Mouse (Mus musculus): ENCODE data around the gene Foxf1.

The Foxf1 gene

DNA sequence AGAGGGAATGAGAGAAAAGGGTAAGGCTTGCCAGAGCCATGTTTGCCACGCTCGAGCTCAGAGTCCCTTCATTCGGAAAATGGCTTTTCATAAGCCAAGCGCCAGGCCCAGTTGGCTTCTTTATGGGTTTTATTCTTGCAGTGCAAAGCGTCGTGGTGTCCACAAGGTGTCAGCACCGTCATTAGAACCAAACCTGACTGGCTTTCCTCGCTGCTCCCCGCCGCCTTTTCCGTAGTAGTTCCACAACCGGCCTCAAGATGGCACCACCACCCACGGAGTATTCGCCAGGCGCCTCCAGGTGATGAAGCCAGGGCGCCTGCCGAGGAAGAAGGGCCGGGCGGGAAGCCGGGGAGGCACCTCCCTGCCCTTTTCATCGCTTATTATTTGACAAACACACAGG is 29.1 kb downstream of the Foxf1 start:
- peak; percentile 88 to 89 for DNase-seq (ENCODE audit: low spot score in 2 of 2)

GRCm38 (mm10) chr8:121115136-121115535 is 30.9 kb downstream of the Foxf1 start:
- no peak for DNase-seq (ENCODE audit: low spot score in 2 of 2)

DNA sequence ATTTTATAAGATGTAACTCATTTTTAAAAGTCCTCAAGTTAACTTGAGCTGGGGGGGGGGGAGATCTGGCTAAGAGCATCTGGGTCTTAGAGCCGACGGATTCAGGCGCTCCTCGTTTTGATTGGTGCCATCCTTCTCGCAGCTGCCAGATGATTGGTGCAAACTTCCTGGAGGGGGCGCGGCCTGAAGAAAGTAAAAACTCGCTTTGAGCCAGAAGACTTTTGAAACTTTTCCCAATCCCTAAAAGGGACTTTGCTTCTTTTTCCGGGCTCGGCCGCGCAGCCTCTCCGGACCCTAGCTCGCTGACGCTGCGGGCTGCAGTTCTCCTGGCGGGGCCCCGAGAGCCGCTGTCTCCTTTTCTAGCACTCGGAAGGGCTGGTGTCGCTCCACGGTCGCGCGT is 31.8 kb downstream of the Foxf1 start, which contains the start of gene Foxc2:
TSS of gene Foxc2 (plus strand) at position 224 of the 400 bp plus-strand sequence.
- DNase-seq (ENCODE audit: low spot score in 2 of 2) = peak in 1 of 2 experiments; percentile 40

DNA sequence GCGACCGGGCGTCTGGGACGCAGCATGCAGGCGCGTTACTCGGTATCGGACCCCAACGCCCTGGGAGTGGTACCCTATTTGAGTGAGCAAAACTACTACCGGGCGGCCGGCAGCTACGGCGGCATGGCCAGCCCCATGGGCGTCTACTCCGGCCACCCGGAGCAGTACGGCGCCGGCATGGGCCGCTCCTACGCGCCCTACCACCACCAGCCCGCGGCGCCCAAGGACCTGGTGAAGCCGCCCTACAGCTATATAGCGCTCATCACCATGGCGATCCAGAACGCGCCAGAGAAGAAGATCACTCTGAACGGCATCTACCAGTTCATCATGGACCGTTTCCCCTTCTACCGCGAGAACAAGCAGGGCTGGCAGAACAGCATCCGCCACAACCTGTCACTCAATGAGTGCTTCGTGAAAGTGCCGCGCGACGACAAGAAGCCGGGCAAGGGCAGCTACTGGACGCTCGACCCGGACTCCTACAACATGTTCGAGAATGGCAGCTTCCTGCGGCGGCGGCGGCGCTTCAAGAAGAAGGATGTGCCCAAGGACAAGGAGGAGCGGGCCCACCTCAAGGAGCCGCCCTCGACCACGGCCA is 32.5 kb downstream of the Foxf1 start:
- DNase-seq (ENCODE audit: low spot score in 2 of 2) = no peak

DNA sequence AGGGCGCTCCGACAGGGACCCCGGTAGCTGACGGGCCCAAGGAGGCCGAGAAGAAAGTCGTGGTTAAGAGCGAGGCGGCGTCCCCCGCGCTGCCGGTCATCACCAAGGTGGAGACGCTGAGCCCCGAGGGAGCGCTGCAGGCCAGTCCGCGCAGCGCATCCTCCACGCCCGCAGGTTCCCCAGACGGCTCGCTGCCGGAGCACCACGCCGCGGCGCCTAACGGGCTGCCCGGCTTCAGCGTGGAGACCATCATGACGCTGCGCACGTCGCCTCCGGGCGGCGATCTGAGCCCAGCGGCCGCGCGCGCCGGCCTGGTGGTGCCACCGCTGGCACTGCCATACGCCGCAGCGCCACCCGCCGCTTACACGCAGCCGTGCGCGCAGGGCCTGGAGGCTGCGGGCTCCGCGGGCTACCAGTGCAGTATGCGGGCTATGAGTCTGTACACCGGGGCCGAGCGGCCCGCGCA is 33.0 kb downstream of the Foxf1 start:
- no peak for DNase-seq (ENCODE audit: low spot score in 2 of 2)

DNA sequence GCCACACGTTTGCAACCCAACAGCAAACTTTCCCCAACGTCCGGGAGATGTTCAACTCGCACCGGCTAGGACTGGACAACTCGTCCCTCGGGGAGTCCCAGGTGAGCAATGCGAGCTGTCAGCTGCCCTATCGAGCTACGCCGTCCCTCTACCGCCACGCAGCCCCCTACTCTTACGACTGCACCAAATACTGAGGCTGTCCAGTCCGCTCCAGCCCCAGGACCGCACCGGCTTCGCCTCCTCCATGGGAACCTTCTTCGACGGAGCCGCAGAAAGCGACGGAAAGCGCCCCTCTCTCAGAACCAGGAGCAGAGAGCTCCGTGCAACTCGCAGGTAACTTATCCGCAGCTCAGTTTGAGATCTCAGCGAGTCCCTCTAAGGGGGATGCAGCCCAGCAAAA is 33.7 kb downstream of the Foxf1 start:
- DNase-seq (ENCODE audit: low spot score in 2 of 2) = no peak

DNA sequence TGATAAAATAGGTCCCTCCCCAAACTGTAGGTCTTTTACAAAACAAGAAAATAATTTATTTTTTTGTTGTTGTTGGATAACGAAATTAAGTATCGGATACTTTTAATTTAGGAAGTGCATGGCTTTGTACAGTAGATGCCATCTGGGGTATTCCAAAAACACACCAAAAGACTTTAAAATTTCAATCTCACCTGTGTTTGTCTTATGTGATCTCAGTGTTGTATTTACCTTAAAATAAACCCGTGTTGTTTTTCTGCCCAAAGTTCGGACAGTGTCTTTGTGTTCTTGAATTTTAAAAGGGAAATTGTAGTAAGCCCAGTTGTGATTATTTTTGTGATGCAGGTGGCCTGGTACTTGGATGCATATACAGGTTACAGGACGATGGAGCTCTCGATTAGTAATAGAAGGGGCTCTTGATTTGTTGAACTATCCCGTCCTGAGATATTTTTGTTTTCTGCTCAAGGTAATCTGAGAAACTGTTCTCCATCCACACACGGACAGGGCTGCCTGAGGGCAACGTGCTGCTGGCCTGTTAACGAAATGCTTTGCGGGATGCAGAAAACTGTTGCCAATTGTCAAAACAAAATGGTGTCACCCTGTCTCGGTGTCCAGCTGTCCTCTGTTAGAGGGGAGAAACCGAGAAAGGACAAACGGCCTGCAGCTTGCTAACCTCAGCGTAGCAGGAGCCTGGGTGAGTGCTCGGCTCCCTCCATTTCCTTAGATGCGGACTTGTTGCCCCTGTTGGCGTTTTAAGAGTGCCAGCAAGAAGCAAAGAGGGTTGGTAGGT is 34.6 kb downstream of the Foxf1 start:
- DNase-seq (ENCODE audit: low spot score in 2 of 2) = no peak

DNA sequence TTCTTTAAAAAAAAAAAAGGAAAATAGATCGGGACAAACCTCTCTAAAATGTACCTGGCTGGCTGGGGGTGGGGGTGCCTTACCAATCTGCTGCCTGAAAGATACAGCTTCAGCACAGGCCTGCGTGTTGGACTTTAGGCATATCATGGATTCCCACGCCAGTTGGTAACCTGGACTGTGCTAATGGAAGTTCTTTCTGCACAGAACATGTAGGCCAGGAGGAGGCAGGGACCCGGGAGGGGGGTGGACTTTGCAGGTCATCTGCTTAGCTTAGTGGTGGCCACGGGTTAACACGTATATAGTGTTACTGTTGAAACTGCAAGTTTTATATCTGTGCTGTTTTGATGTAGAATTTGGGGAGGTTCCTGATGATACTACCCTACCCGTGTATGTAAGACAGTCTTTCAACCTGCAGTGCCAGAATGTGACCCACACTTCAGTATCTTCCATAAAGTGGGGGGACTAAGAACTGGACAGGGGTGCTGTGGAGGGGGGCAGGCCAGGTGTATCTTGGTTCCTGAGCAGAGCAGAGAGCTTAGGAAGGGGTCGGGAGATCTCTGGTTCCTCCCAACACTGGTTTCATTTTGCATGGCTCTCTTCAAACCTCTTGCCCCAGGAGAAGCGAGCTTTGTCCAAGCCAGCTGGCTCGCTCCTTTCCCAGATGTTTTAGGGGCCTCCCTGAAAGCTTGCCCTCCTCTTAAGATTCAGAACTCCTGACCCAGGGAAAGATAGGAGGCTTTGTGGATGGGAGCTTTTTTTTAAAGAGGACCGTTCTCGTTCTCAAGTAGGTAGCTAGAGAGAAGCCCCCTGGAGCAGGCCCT is 35.7 kb downstream of the Foxf1 start:
- DNase-seq (ENCODE audit: low spot score in 2 of 2) = no peak

DNA sequence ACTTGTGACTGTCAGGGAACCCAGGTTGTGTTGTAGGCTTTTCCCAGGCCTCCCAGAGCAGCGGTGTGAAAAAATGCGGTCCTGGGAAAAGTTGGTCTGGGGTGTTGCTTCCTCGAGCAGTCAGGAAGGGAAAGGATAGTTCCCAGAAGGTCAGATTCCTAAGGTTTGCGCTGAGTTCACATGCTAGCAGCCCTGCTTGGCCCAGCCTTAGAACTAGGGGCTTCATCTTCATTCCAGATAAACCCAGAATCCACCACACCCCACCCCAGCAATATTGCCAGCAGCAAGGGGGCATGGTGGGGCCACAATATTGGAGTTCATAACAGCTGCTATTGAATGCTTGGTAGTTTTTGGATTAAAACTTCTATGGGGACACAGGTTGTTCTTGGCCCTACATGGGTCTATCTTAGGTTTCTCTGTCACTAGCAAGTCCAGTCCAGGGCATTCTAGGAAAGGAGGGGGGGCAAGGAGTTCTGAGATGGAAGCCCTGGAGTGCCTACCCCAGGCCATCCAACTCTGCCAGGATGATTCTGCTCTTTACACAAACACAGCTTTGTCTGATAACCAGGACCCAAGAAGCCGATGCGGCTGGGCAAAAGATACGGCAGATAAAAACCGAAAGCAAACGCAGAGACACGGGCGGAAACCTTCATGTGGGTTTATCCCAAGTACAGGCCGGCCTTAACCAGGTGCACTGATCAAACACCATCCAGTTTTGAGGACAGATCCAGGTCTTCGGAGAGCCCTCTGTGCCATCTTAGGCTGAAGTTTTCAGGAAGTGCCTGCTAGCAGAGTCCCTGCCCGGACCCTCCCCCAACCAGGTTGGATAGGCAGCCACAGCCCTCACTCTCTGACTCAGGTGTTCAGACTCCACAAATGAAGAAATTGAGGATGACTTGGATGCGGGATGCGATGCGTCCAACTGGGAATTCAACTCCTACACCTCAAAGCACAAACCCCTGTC is 36.6 kb downstream of the Foxf1 start:
- no peak for DNase-seq (ENCODE audit: low spot score in 2 of 2)

GRCm38 (mm10) chr8:121121704-121122103 is 37.5 kb downstream of the Foxf1 start:
- DNase-seq (ENCODE audit: low spot score in 2 of 2) = no peak

DNA sequence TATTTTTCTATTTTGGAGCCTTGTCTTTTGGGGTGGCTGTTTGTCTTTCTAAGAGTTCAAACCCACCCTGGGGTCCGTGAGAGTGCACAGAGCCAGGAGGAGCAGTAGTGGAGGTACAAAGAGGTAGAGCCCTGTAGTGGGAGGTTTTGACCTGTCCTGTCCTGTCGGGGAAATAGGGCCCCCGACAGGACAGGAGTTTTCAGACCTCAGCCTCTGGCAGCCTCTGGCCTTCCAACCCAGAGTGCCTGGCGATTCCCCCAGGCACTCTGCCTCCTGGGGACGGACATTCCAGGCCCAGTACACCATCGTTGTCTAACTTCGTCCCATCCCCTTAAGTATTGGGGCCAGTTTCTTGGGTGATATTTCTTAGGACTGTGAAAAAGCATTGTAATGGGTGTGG is 38.2 kb downstream of the Foxf1 start:
- no peak for DNase-seq (ENCODE audit: low spot score in 2 of 2)

GRCm38 (mm10) chr8:121123113-121123512 is 38.9 kb downstream of the Foxf1 start:
- no peak for DNase-seq (ENCODE audit: low spot score in 2 of 2)

- DNase-seq (ENCODE audit: low spot score in 2 of 2) = no peak
Measured at GRCm38 (mm10) chr8:121124547-121125239, 40.5 kb downstream of the Foxf1 start.

- DNase-seq (ENCODE audit: low spot score in 2 of 2) = peak; percentile 23 to 27
Measured at GRCm38 (mm10) chr8:121125311-121125876, 41.2 kb downstream of the Foxf1 start.

GRCm38 (mm10) chr8:121126191-121126590 is 42.0 kb downstream of the Foxf1 start:
- no peak for DNase-seq (ENCODE audit: low spot score in 2 of 2)

DNA sequence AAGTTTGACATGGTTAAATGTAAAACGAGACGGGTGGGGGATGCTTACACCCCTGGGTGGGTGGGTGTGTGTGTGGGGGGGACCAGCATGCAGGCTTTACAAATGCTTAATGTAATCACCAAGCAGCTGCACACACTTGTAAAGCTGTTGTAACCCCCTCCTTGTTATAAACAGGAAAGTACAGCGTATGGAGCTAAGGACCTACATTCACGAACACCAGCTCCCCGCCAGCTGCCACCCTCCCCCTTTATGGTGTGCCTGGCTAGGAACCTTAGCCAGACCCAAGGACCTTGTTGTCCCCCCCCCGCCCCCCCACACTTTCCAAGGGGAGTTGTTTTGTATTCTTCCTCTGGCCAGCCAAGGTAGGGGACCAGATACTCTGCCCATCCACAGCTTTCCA is 42.5 kb downstream of the Foxf1 start:
- DNase-seq (ENCODE audit: low spot score in 2 of 2) = no peak

- DNase-seq (ENCODE audit: low spot score in 2 of 2) = no peak
Measured at GRCm38 (mm10) chr8:121127291-121127701, 43.1 kb downstream of the Foxf1 start.

- no peak for DNase-seq (ENCODE audit: low spot score in 2 of 2)
Measured at GRCm38 (mm10) chr8:121127756-121128375, 43.7 kb downstream of the Foxf1 start, which contains the start of gene Foxl1. Gene Foxl1, plus strand, starts transcription at chr8:121127940.

GRCm38 (mm10) chr8:121128531-121129264 is 44.5 kb downstream of the Foxf1 start:
- no peak for DNase-seq (ENCODE audit: low spot score in 2 of 2)

All from right cerebral cortex, postnatal 36 days (tissue).